Mouse (Mus musculus) pancreas, adult 10 weeks (tissue): ENCODE measurements around the gene Olfr283. TPM values are rescaled to one million over a fixed set of nuclear protein-coding genes. Genes with fewer than 3 reads are reported as not detected.

ENCODE experiments used
- polyA plus RNA-seq: library from polyadenylated mRNA; stranded (reverse); fragments of 350-450 nt; fragmentation: Illumina TruSeq; extraction: RNeasy Lipid Tissue Mini Kit (QIAGEN cat#74804); gene quantifications from one replicate; pipeline ENCODE4 v1.2.3, GENCODE M21; 2015; ENCODE audit warnings: low read depth, low replicate concordance; ENCODE audit not compliant: insufficient read depth

Olfr283 gene
- polyA plus RNA-seq, result not detected

DNA sequence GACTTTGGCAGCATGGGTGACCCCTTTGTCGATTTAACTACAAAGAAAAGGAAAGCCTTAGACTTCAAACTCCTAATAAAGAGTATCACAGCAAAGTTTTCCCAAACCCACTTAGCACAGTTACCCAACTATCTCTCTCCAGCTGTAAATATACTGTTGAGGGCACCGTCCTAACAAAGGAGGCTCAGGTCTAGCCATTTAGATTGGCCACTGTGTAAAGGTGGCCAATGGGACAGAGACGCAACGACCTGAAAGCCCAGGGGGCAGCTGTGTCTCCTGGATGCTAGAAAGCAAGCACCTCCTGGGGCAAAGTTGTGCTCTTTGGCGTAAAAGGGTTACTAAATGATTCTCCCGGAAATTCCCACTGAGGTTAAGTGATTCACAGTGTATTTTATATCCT lies at the start of gene Olfr283:
Gene Olfr283 (minus strand): TSS at position 101 of the 400 bp plus-strand sequence.

DNA sequence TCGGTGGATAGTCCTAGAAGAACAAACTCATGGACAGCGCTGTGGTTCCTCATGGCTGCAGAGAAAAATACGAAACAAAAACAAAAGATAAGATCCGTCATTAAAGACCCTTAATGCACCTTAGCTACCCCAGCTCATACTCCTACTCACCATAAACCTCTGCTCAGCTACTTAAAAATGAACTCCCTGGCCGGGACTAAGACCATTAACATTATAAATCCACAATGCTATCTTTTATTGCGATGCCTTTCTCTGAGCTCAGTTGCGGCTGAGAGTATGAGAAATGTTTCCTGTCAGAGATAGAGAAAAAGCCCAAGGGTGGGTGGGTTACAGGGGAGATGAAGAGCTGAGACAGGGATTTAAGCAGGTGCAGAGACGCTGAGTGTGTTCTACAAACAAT lies 39.9 kb downstream of the Olfr283 start, which contains the start of gene Olfr284:
Gene Olfr284 (minus strand): TSS at position 101 of the 400 bp plus-strand sequence.

Other genes with a start within 250 kb of the Olfr283 start
- gene Asb8, start 215.3 kb downstream of the Olfr283 start, polyA plus RNA-seq, result 6.8 TPM
- gene Ccdc184, start 213.8 kb downstream of the Olfr283 start, polyA plus RNA-seq, result 0.72 TPM
- not detected for gene Olfr288, start 185.4 kb downstream of the Olfr283 start, polyA plus RNA-seq
- not detected for gene Gm44579, start 160.0 kb downstream of the Olfr283 start, polyA plus RNA-seq
- not detected for gene Olfr287, start 159.9 kb downstream of the Olfr283 start, polyA plus RNA-seq
- not detected for gene Olfr286, start 146.5 kb downstream of the Olfr283 start, polyA plus RNA-seq
- gene H1fnt, start 123.7 kb downstream of the Olfr283 start, polyA plus RNA-seq, result not detected
- gene Zfp641, start 84.8 kb downstream of the Olfr283 start, polyA plus RNA-seq, result 1.1 TPM
- gene Olfr285, start 63.6 kb downstream of the Olfr283 start, polyA plus RNA-seq, result not detected
- gene Olfr284, start 40.0 kb downstream of the Olfr283 start, polyA plus RNA-seq, result not detected
- gene Olfr282, start 50.3 kb upstream of the Olfr283 start, polyA plus RNA-seq, result not detected
- gene Olfr281, start 71.6 kb upstream of the Olfr283 start, polyA plus RNA-seq, result not detected
- not detected for gene OR5BS1P, start 89.0 kb upstream of the Olfr283 start, polyA plus RNA-seq
- gene Lalba, start 101.8 kb upstream of the Olfr283 start, polyA plus RNA-seq, result not detected
- not detected for gene Olfr279, start 111.5 kb upstream of the Olfr283 start, polyA plus RNA-seq
- 13.7 TPM for gene Kansl2, start 153.3 kb upstream of the Olfr283 start, polyA plus RNA-seq
- gene Ccnt1, start 190.0 kb upstream of the Olfr283 start, polyA plus RNA-seq, result 10.4 TPM
- gene 4930415O20Rik, start 190.1 kb upstream of the Olfr283 start, polyA plus RNA-seq, result 4.3 TPM
- gene Adcy6, start 229.1 kb upstream of the Olfr283 start, polyA plus RNA-seq, result 28.0 TPM
- 5.0 TPM for gene Cacnb3, start 249.9 kb upstream of the Olfr283 start, polyA plus RNA-seq